10 mouse cellular contexts compared by ENCODE assay signal in genomic region chr13:81945741-81946140, GRCm38 (mm10).
DNase-seq lines count a peak whose midpoint lies in the region; ATAC-seq and TF ChIP-seq lines count a peak whose summit lies in the region.
"Had no signal": no experiment of that assay in that cellular context is flagged by ENCODE, and none has a peak within 500 bp of the region (broad histone marks: within the 10 kb centered on the region; RNA-seq: fewer than 3 reads in every experiment).

No protein-coding gene starts in this region.

- intact Hi-C loops in gastrocnemius, adult 2 months (cut with DNase I), result loop anchor here (10.0 kb wide), 2 partner anchors 149 to 1709 kb away; no protein-coding TSS in a partner anchor

- H3K4me3 ChIP-seq in gastrocnemius, adult 2 months, result peak overlapping the region; percentile 44
- peak overlapping the region; percentile 38 for H3K4me3 ChIP-seq in forebrain, embryonic 16.5 days (replicated peaks; ENCODE audit: low read length)
- no peak overlapping the region for H3K4me3 ChIP-seq in midbrain, embryonic 11.5 days (ENCODE audit: low read depth, low read length)
- H3K4me3 ChIP-seq: erythroblast, embryonic 14.5 days had no signal

- ATAC-seq in forebrain, embryonic 16.5 days, result peak; percentile 31
- 0 out of 2 replicates have a peak, but pooled peaks have one; percentile 5 for ATAC-seq in midbrain, embryonic 11.5 days (ENCODE audit: low FRiP score)
- ATAC-seq in monocyte, adult 5-6 weeks (replicated peaks; ENCODE audit: insufficient number of reproducible peaks, low FRiP score, low TSS enrichment, poor library complexity, severe bottlenecking), result no peak
- ATAC-seq: activated CD4-positive, CD25-positive, alpha-beta regulatory T cell, adult 4 months had no signal

- H3K4me1 ChIP-seq in forebrain, embryonic 16.5 days (replicated peaks; ENCODE audit: control insufficient read depth, insufficient read depth, low read length), result peaks cover 14% of the 10 kb centered on the region
- H3K4me1 ChIP-seq in midbrain, embryonic 11.5 days (ENCODE audit: control insufficient read depth, insufficient read depth, low read length), result peaks cover 6% of the 10 kb centered on the region

- H3K4me2 ChIP-seq in forebrain, embryonic 16.5 days (ENCODE audit: low read length), result peak overlapping the region; percentile 61
- H3K4me2 ChIP-seq in midbrain, embryonic 11.5 days, result peak overlapping the region; percentile 30

- WGBS in forebrain, embryonic 16.5 days, result 4% methylated on average over 9 of the region's 9 CpGs
- 10% methylated on average over 9 of the region's 9 CpGs for WGBS in midbrain, embryonic 11.5 days

- H3K9me3 ChIP-seq in forebrain, embryonic 16.5 days (ENCODE audit: control insufficient read depth, low read length), result no peaks in the 10 kb centered on the region
- no peaks in the 10 kb centered on the region for H3K9me3 ChIP-seq in midbrain, embryonic 11.5 days (ENCODE audit: control insufficient read depth, low read length)

- H3K36me3 ChIP-seq in forebrain, embryonic 16.5 days (ENCODE audit: control insufficient read depth, insufficient read depth), result no peaks in the 10 kb centered on the region
- H3K36me3 ChIP-seq in midbrain, embryonic 11.5 days (ENCODE audit: control insufficient read depth, insufficient read depth, low read length), result no peaks in the 10 kb centered on the region

- H3K27ac ChIP-seq in gastrocnemius, adult 2 months, result no peak overlapping the region
- H3K27ac ChIP-seq in forebrain, embryonic 16.5 days (ENCODE audit: low read length), result peak overlapping the region; percentile 93
- no peak overlapping the region for H3K27ac ChIP-seq in midbrain, embryonic 11.5 days (ENCODE audit: low read depth, low read length)

- DNase-seq in gastrocnemius, adult 2 months, result no peak
- DNase-seq in gastrocnemius, postnatal 10 days, result no peak
- DNase-seq in brain, adult 2 months (ENCODE audit: low read depth, low spot score), result peak; percentile 20
- peak; percentile 84 for DNase-seq in midbrain, embryonic 11.5 days (ENCODE audit: low spot score, missing footprints)
- no peak for DNase-seq in ovary, adult 18-20 months (ENCODE audit: low spot score)
- no peak for DNase-seq in adrenal gland, adult 18-20 months (ENCODE audit: low spot score in 2 of 2)

- TF ChIP-seq CTCF in gastrocnemius, adult 2 months (IDR thresholded peaks at IDR 0.05), result no peak

- peak overlapping the region; percentile 54 for H3K9ac ChIP-seq in forebrain, embryonic 16.5 days (replicated peaks; ENCODE audit: low read depth, low read length)
- H3K9ac ChIP-seq in midbrain, embryonic 11.5 days (ENCODE audit: low read length), result no peak overlapping the region

- no peaks in the 10 kb centered on the region for H3K27me3 ChIP-seq in forebrain, embryonic 16.5 days (replicated peaks; ENCODE audit: control insufficient read depth, insufficient read depth, low read length)
- H3K27me3 ChIP-seq in midbrain, embryonic 11.5 days (ENCODE audit: control insufficient read depth, insufficient read depth, low read length), result no peaks in the 10 kb centered on the region

Comparison
In these comparisons a context has a peak if more than half of its experiments do, and no peak if none do; other contexts are left out.
1. DNase-seq: peak in brain, adult 2 months (single experiment) and midbrain, embryonic 11.5 days (single experiment); none in gastrocnemius, adult 2 months (single experiment), gastrocnemius, postnatal 10 days (single experiment), ovary, adult 18-20 months (single experiment) and adrenal gland, adult 18-20 months (0 of 2).